Mouse (Mus musculus) fat pad, adult 2 months (tissue): ENCODE data around the gene Pds5a.
"Not testable (repeated sequence)": the region's sequence is repeated elsewhere in the genome, so short reads cannot be mapped to it uniquely, and the experiment has no call there.

Source experiments
- DNase-seq: peaks from one replicate; pipeline ENCODE4 v3.0.0-alpha.2; 2011; ENCODE audit warnings: low read depth, low spot score; ENCODE audit errors: extremely low read depth

Pds5a gene

DNA sequence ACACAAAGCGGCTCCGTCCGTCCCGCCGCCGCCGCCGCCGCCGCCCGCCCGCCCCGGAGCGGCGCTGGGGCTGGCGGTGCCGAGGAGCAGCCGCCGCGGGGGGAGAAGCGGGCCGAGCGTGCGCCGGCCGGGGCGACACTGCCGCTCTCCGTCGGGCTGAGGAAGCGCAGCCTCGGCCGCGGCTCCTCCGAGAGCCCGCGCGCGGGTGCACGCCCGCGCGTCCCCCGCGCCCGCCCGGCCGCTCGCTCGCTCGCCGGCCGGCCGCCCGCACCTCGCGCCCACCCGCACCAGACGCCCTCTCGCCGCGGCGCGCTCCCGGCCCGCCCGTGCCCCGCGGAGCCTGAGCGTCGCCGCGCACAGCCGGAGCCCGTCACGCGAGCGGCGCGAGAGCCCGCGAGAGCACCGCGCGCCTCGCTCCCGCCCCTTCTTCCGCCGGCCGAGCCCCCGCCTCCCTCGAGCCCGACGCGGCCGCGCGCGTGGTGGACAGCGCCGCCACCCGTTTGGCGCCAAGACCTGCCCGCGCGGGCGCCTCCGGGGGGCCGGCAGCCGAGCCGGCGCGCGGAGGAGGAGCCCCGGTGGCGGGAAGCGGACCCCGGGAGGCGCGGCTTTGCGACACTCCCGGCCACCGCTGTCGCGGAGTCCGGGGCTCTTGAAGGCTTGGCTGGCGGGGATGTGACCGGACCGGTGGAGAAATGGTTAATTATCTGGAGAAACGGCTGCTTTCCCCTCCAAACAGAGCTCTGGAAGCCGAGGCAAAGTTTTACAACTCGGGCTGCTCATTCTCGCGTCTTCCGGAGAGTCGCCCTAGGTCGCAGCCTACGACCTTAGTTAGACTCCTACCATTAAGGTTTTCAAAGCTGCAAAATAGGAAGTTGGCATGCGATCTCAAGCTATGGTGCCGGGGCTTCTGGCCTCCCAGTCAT, at the start of gene Pds5a:
Gene Pds5a, minus strand, starts transcription at position 438 of the 923 bp plus-strand sequence.
- DNase-seq: no peak

DNA sequence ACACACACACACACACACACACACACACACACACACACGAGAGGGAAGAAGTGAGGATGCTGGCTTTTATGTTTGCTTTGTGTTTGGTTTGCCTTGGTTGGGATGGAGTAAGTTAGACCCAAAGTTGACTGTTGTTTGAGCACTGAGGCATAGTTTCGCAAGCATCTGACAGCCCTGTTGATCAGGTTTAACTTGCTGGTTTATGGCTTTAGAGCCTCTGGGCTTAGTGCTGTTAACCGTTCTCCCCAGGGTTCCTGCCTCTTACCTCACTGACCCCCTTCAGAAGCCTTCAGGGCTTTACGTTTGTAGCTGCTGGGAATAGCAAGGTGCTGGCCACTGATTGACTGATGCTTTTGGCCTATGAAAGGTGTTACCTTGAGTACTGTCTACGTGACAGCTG, 48.8 kb upstream of the Pds5a start:
- DNase-seq: no peak

- DNase-seq: no peak
Observed at GRCm38 (mm10) chr5:65739366-65739765, 41.3 kb upstream of the Pds5a start.

DNA sequence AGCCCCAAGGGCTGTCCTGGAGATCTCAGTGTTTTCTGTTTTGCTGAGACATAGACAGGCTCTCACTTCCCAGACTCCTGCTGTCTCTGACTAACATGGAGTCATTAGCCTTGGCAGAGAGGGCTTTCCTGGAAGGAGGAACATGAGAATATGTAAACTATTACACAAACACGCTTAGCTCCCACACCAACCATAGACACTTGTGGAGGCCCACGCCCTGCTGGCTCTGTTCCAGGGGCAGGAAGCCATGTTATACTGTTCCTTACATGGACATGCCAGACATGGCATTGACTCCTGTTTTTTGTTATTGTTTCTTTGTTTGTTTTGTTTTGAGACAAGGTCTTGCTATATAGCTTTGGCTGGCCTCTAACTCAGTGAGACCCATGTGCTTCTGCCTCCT, 37.5 kb upstream of the Pds5a start:
- peak; percentile 13 for DNase-seq

- no peak for DNase-seq
Observed at GRCm38 (mm10) chr5:65731173-65732007, 33.3 kb upstream of the Pds5a start.

GRCm38 (mm10) chr5:65724311-65725054, 26.4 kb upstream of the Pds5a start:
- DNase-seq: peak; percentile 55

GRCm38 (mm10) chr5:65718368-65718767, 20.3 kb upstream of the Pds5a start:
- DNase-seq: no peak

DNA sequence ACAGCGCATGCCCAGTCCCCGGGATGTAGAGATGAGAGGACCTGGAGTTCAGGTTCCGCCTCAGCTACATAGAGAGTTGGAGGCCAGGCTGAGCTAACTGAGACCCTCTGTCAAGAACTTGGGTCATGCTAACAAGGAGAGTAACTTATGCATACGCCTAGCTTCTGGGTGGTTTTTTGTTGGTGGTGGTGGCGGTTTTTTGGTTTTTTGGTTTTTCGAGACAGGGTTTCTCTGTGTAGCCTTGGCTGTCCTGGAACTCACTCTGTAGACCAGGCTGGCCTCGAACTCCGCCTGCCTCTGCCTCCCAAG, 19.8 kb upstream of the Pds5a start:
- not testable (repeated sequence) for DNase-seq

DNA sequence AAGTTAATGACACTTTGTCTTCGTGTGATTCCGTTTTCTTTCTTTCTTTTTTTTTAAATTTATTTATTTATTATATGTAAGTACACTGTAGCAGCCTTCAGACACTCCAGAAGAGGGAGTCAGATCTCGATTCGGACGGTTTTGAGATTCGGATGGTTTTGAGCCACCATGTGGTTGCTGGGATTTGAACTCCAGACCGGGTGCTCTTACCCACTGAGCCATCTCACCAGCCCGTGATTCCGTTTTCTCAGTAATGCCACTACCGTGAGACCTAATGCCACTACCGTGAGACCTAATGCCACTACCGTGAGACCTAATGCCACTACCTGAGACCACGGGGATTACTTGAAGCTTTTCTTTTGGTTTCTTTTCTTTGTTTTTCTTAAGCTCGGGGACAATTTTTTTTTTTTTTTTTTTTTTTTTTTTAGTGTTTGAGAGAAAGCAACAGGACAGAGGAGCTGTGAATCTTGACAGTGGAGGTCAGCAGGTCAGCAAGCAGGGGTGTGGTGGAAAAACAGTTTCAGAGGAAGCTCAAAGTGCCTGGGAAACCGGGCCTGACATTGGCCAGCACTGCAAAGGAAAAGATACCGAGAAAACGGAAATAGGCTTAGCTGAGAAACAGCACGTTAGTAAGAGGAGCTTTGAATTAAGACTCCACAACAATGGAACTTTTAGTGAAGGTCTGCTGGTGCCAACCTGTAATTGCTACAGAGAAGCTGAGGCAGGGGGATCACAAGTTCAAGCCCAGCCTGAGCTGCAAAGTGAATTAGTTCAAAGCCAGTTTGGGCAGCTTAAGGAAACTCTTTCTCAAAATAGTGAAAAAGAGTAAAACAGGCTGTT, 19.2 kb upstream of the Pds5a start:
- no peak for DNase-seq

DNA sequence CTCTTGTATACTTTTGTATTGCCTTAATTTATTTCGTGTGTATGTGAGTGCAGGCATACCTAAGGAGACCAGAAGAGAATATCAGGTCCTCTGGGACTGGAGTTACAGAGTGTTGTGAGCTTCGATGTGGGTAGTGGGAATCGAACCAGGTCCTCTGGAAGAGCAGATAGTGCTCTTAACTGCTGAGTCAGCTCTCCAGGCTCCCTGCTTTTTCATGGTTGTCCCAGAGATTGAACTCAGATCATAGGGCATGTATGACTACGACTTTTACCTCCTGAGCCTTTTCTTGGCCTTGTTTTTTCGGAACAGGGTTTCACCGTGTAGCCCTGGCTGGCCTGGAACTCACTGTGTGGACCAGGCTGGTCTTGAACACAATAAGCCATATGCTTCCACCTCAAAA, 17.0 kb upstream of the Pds5a start:
- no peak for DNase-seq

- DNase-seq: no peak
Observed at GRCm38 (mm10) chr5:65711463-65711862, 13.4 kb upstream of the Pds5a start.

DNA sequence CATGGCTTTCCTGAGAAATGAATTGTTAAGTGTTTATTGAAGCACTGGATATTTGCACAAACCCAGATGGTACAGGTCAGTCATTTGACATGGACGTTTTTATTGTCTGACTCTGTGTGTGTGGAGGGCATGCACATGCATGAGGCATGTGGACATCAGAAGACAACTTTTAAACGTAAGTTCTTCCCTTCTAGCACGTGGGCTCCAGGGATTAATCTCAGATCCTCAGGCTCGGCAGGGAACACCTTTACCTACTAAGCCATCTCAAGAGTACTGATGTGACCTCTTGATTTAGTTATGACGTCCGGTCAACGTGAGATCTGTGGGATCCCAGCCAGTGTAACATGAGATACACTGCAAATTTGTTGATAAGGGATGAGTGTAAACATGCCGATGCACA, 12.2 kb upstream of the Pds5a start:
- no peak for DNase-seq

- no peak for DNase-seq
Observed at GRCm38 (mm10) chr5:65706979-65707378, 8.9 kb upstream of the Pds5a start.

DNA sequence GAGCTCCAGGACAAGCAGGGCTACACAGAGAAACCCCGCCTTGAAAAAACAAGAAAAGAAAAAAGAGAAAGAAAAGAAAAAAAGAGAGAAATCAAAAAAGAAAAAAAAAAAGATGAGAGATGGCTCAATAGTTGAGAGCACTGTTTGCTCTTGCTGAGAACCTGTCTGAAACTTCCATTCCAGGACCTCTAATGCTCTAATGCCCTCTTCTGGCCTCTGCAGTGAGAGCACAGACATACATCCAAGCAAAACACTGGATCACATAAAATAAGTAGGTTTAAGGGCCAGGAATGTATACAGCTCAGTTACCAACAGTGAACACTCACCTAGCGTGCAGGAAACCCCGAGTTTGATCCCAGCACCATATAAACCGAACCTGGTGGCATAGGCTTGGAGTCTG, 8.1 kb upstream of the Pds5a start:
- no peak for DNase-seq

DNA sequence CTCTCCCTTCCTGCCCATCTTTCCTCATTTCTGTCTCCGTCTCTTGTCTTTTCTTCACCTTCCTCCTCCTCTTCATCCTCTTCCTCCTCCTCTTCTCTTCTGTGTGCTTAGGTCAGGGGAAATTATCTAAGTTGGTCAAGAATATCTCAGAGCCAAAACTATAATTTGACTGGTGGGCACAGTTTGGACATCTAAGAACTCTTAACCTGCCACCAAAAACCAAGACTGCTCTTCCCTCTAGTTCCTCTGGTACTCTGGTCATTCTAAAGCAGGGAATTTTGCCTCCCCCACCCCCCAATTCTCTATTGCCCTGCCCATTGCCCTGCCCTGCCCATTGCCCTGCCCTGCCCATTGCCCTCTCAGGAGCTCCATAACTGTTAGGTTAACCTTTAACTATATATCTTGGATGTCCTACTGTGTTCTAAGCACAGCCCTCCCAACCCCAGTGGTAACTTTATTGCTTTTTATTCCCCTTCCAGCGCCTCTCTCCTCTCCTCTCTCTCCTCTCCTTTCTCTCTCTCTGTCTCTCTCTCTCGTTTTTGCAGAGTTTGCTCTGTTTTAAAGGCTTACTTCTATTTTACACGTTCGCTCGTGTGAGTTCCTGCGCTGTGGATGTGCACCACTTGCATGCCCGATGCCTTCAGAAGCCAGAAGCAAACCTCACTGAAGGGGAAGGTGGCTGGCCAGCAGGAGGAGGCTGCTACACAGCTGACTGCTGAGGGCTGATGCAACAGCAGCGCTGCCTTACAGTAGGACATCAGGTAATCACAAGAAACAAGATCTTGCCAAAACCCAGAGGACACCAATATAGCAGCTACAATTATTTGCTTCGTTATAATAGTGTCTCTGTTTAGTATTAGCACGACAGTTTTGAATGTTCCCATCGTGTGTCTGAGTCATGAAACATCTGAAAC, 6.9 kb upstream of the Pds5a start:
- no peak for DNase-seq

- DNase-seq: no peak
Observed at GRCm38 (mm10) chr5:65703261-65703660, 5.2 kb upstream of the Pds5a start.

- DNase-seq: no peak
Observed at GRCm38 (mm10) chr5:65700102-65700501, 2.0 kb upstream of the Pds5a start.

- no peak for DNase-seq
Observed at GRCm38 (mm10) chr5:65699146-65699545, 1.1 kb upstream of the Pds5a start.

DNA sequence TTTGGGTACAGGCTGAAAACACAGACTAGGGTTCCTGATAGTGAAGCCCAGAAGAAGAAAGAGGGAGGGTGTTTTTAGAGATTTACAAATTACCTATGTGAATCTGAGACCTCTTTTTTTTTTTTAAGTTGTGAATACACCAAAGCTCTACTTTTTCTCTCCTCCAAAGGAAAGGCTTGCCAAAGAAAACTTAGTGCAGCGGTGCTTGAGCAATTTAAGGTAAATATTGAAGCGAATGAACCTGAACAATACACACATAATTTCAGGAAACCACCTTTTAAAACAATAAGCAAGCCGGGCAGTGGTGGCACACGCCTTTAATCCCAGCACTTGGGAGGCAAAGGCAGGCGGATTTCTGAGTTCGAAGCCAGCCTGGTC, 675 bp upstream of the Pds5a start:
- DNase-seq: no peak

- DNase-seq: no peak
Observed at GRCm38 (mm10) chr5:65697486-65697835, 612 bp downstream of the Pds5a start.
